Mouse (Mus musculus): ENCODE results near the gene Eppin. TPM values are rescaled to one million over a fixed set of nuclear protein-coding genes. Genes with fewer than 3 reads are reported as not detected.

The Eppin gene
- polyA plus RNA-seq, 1 experiment from 2014 or later: not detected

- peaks cover 24% of the 10 kb centered on the region for H3K27me3 ChIP-seq (replicated peaks; ENCODE audit: low read depth, poor library complexity, severe bottlenecking)
- H3K4me3 ChIP-seq: no peak overlapping the region
- H3K9me3 ChIP-seq: no peaks in the 10 kb centered on the region
- WGBS: 87% methylated on average over 9 of the region's 9 CpGs
- no peak overlapping the region for H3K27ac ChIP-seq (replicated peaks)
- H3K36me3 ChIP-seq (replicated peaks): no peaks in the 10 kb centered on the region
- no peak for DNase-seq (ENCODE audit: low spot score)
- peaks cover 17% of the 10 kb centered on the region for H3K4me1 ChIP-seq
Observed at GRCm38 (mm10) chr2:164551502-164551901, 41.9 kb downstream of the Eppin start.

DNA sequence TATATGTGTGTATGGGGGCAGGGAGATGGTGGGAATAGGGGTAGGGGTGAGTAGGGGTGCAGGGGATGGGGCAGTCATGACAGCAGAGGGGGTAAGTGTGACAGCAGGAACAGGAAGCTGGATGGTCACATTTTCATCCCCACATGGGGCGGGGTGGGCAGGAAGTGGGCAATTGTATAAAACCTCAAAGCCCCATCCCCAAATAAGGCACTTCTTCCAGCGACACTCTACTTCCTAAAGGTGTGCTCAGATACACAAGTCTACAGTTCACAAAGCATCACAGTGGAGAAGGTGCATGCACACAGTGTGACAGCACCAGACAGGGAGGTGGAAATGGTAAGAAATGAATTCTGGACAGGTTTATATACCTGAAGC, 42.5 kb downstream of the Eppin start:
- Histone ChIP-seq H3K4me3 (no peak overlapping the region), H3K9me3 (no peaks in the 10 kb centered on the region), H3K4me1 (peaks cover 17% of the 10 kb centered on the region), H3K27ac (replicated peaks) (0 out of 2 replicates have a peak overlapping the region, but pooled peaks have one; percentile 30), H3K27me3 (replicated peaks; ENCODE audit: low read depth, poor library complexity, severe bottlenecking) (peaks cover 24% of the 10 kb centered on the region), H3K36me3 (replicated peaks) (no peaks in the 10 kb centered on the region)
- 66% methylated on average over 2 of the region's 2 CpGs for WGBS
- no peak for DNase-seq (ENCODE audit: low spot score)

DNA sequence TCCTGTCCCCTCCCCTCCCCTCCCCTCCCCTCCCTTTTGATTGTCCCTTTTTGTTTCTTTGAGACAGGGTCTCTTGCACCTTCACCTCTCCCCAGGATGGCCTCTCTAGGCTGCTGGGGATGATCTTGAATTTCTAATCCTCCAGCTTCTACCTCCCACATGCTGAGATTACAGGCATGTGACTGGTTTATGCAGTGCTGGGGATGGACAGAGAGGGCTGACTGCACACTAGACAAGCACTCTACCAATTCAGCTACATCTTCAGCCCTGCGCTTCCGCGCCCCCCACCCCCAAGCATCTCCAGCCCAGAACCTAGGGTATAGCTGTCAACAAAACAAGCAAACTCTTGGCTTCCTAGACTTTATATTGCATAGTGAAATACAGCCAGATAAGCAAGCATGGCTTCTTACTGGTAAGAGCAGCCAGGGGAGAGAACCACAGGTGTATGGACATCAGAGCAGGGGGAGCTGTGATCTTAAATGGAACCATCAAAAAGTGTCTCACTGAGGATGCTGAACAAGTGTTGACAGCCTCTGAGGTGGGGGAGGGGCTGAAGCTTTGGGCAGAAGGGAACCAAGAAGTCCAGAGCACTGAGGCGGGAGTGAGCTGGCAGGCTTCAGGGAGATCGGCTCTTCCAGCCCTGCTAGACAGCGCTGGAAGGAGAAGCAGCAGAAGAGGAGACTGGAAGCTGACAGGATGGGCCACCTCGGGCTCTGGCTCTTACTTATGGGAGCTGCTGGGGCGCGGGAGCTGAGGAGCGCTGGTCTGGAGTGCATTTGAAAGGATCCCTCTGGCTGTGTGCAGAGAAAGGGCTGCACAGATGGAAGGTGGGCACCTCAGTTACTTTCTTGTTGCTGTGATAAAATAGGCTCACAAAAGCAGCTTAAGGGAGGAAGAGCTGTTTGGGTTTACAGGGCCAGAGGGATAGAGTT, 43.2 kb downstream of the Eppin start:
- H3K4me3 ChIP-seq: peak overlapping the region; percentile 35; the same call in 1 of the 2 replicates

GRCm38 (mm10) chr2:164549338-164549737, 44.1 kb downstream of the Eppin start:
- H3K4me1 ChIP-seq: peaks cover 28% of the 10 kb centered on the region
- H3K27ac ChIP-seq (replicated peaks): no peak overlapping the region
- peaks cover 24% of the 10 kb centered on the region for H3K27me3 ChIP-seq (replicated peaks; ENCODE audit: low read depth, poor library complexity, severe bottlenecking)
- H3K4me3 ChIP-seq: no peak overlapping the region
- no peaks in the 10 kb centered on the region for H3K36me3 ChIP-seq (replicated peaks)
- no peak for DNase-seq (ENCODE audit: low spot score)
- no peaks in the 10 kb centered on the region for H3K9me3 ChIP-seq
- 45% methylated on average over 4 of the region's 4 CpGs for WGBS

More for the DNA sequence above, 43.2 kb downstream of the Eppin start:
- Histone ChIP-seq H3K9me3 (no peaks in the 10 kb centered on the region), H3K4me1 (peaks cover 20% of the 10 kb centered on the region), H3K36me3 (replicated peaks) (no peaks in the 10 kb centered on the region), H3K27me3 (replicated peaks; ENCODE audit: low read depth, poor library complexity, severe bottlenecking) (peaks cover 24% of the 10 kb centered on the region), H3K27ac (replicated peaks) (peak overlapping the region; percentile 30; the same call in 1 of the 2 replicates)
- DNase-seq (ENCODE audit: low spot score): no peak
- WGBS: 16% methylated on average over 10 of the region's 10 CpGs

- peaks cover 3% of the 10 kb centered on the region; the same call in 1 of the 2 replicates for H3K27me3 ChIP-seq (replicated peaks; ENCODE audit: low read depth, poor library complexity, severe bottlenecking)
- no peak overlapping the region for H3K4me3 ChIP-seq
- H3K36me3 ChIP-seq (replicated peaks): no peaks in the 10 kb centered on the region
- H3K27ac ChIP-seq (replicated peaks): no peak overlapping the region
- no peak for DNase-seq (ENCODE audit: low spot score)
- WGBS: 50% methylated on average over 5 of the region's 5 CpGs
- H3K4me1 ChIP-seq: peaks cover 32% of the 10 kb centered on the region
- H3K9me3 ChIP-seq: no peaks in the 10 kb centered on the region; the same call in 1 of the 2 replicates
Observed at GRCm38 (mm10) chr2:164544454-164545097, 48.8 kb downstream of the Eppin start.

GRCm38 (mm10) chr2:164543745-164544144, 49.6 kb downstream of the Eppin start:
- H3K27me3 ChIP-seq (replicated peaks; ENCODE audit: low read depth, poor library complexity, severe bottlenecking): no peaks in the 10 kb centered on the region

DNA sequence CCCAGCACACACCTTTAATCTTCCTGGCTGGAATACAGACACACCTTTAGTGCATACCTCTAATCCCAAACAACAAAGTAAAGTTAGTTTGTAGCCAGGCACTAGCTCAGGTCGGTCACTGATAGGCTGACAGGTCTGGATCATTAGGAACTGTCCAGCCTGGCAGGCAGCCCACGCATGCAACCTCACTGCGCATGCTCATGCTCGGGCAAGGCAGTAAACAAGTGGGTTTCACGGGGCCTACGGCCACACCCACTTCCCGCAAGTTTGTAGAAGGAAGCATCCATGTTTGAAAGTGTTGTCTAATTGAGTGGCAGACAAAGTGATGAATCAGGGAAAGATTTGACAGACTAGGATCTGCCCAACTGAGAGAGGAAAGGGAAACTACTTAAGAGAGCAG, 50.8 kb downstream of the Eppin start:
- peaks cover 29% of the 10 kb centered on the region for H3K4me1 ChIP-seq
- no peaks in the 10 kb centered on the region for H3K36me3 ChIP-seq (replicated peaks)
- WGBS: 89% methylated on average over 7 of the region's 7 CpGs
- DNase-seq (ENCODE audit: low spot score): no peak
- H3K4me3 ChIP-seq: no peak overlapping the region
- no peaks in the 10 kb centered on the region; the same call in 1 of the 2 replicates for H3K9me3 ChIP-seq
- H3K27me3 ChIP-seq (replicated peaks; ENCODE audit: low read depth, poor library complexity, severe bottlenecking): no peaks in the 10 kb centered on the region
- H3K27ac ChIP-seq (replicated peaks): no peak overlapping the region

More at GRCm38 (mm10) chr2:164543745-164544144, 49.6 kb downstream of the Eppin start:
- Histone ChIP-seq H3K9me3 (no peaks in the 10 kb centered on the region; the same call in 1 of the 2 replicates), H3K4me1 (peaks cover 29% of the 10 kb centered on the region), H3K36me3 (replicated peaks) (no peaks in the 10 kb centered on the region), H3K27ac (replicated peaks) (no peak overlapping the region), H3K4me3 (no peak overlapping the region)
- WGBS: 63% methylated on average over 2 of the region's 2 CpGs
- no peak for DNase-seq (ENCODE audit: low spot score)

DNA sequence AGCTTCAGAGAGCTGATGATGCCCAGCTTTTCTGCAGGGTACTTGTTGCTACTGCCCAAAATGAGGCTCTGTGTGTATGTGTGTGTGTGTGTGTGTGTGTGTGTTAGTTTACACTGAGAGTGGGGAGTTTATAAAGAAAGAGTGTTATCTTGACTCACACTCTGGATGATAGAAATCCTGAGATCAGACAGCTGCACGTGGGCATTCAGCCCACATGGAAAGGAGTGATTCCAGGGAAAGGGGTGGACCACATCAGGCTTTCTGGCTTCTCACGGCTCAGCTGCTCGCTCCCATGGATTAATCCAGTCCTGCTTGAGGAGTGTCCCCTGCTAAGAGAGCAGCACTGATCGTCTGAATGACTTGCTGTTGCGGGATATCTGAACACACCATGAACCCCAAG, 51.3 kb downstream of the Eppin start:
- whole genome bisulfite sequencing: 83% methylated on average over 5 of the region's 5 CpGs
- peaks cover 29% of the 10 kb centered on the region for H3K4me1 ChIP-seq
- no peaks in the 10 kb centered on the region for H3K36me3 ChIP-seq (replicated peaks)
- no peaks in the 10 kb centered on the region for H3K27me3 ChIP-seq (replicated peaks; ENCODE audit: low read depth, poor library complexity, severe bottlenecking)
- H3K9me3 ChIP-seq: no peaks in the 10 kb centered on the region; the same call in 1 of the 2 replicates
- no peak overlapping the region for H3K4me3 ChIP-seq
- H3K27ac ChIP-seq (replicated peaks): no peak overlapping the region
- DNase-seq (ENCODE audit: low spot score): no peak

DNA sequence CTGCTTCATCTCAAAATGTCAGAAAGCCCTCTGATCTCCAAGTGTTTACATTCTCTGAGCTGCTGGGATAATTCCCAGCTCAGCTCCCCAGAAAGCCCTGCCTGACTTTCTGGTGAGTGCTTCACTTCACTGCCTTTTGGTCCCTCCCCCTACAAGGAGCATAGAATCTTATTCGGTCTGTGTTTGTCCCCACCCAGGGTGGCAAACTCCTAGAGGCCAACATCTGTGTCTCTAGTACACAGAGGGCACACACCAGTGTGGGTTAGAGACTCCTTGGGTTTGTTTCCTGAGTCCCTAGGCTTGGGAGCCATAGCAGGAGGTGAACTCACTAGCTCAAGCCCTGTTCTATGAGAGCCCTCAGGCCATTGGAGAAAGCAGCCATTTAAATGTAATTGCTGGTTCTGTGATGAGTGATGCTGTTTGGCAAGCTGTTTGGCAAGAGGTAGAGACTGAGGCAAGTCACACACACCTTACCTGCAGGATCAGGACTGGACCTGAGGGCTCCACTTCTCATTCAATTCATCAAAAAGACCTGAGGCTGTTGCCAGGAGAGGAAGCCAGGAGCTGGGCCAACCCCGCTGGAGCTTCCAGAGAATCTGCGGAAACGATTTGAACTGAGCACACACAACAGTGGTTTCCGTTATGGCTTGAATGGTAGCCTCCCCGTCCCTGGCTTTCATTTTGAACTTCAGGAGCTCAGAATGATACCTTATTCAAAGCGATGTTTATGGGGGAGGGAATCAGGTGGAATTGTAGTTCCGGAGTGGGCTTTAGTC, 52.6 kb downstream of the Eppin start:
- H3K27ac ChIP-seq (replicated peaks): 0 out of 2 replicates have a peak overlapping the region, but pooled peaks have one; percentile 36
- H3K27me3 ChIP-seq (replicated peaks; ENCODE audit: low read depth, poor library complexity, severe bottlenecking): no peaks in the 10 kb centered on the region
- DNase-seq (ENCODE audit: low spot score): no peak
- peaks cover 29% of the 10 kb centered on the region for H3K4me1 ChIP-seq
- WGBS: 39% methylated on average over 8 of the region's 8 CpGs
- no peak overlapping the region; the same call in 1 of the 2 replicates for H3K4me3 ChIP-seq
- H3K36me3 ChIP-seq (replicated peaks): no peaks in the 10 kb centered on the region
- no peaks in the 10 kb centered on the region; the same call in 1 of the 2 replicates for H3K9me3 ChIP-seq

Other genes starting within 250 kb of the Eppin start
- gene Slpi, start 204.5 kb downstream of the Eppin start, polyA plus RNA-seq (2016; fragmentation: Nextera tagmentation; extraction: Ambion mirVana): 0.46 TPM in 1 of 2 replicates, not detected in the other
- gene Rbpjl, start 190.5 kb downstream of the Eppin start, polyA plus RNA-seq (2016; fragmentation: Nextera tagmentation; extraction: Ambion mirVana): not detected in 2 replicates
- 0.23 and 0.85 TPM in 2 replicates for gene Matn4, start 188.4 kb downstream of the Eppin start, polyA plus RNA-seq (2016; fragmentation: Nextera tagmentation; extraction: Ambion mirVana)
- 25.5 and 26.0 TPM in 2 replicates for gene Sdc4, start 149.7 kb downstream of the Eppin start, polyA plus RNA-seq (2016; fragmentation: Nextera tagmentation; extraction: Ambion mirVana)
- 52.5 and 53.1 TPM in 2 replicates for gene Sys1, start 136.6 kb downstream of the Eppin start, polyA plus RNA-seq (2016; fragmentation: Nextera tagmentation; extraction: Ambion mirVana)
- gene Gm20458, start 132.6 kb downstream of the Eppin start, polyA plus RNA-seq (2016; fragmentation: Nextera tagmentation; extraction: Ambion mirVana): 3.1 and 3.2 TPM in 2 replicates
- not detected in 2 replicates for gene Trp53tg5, start 119.9 kb downstream of the Eppin start, polyA plus RNA-seq (2016; fragmentation: Nextera tagmentation; extraction: Ambion mirVana)
- 1.8 TPM in 2 replicates for gene Dbndd2, start 107.5 kb downstream of the Eppin start, polyA plus RNA-seq (2016; fragmentation: Nextera tagmentation; extraction: Ambion mirVana)
- 34.8 and 38.1 TPM in 2 replicates for gene Pigt, start 96.1 kb downstream of the Eppin start, polyA plus RNA-seq (2016; fragmentation: Nextera tagmentation; extraction: Ambion mirVana)
- 59.8 and 62.7 TPM in 2 replicates for gene Wfdc2, start 31.2 kb downstream of the Eppin start, polyA plus RNA-seq (2016; fragmentation: Nextera tagmentation; extraction: Ambion mirVana)
- gene Spint3, start 20.1 kb downstream of the Eppin start, polyA plus RNA-seq (2016; fragmentation: Nextera tagmentation; extraction: Ambion mirVana): not detected in 2 replicates
- gene Wfdc6a, start 8.1 kb downstream of the Eppin start, polyA plus RNA-seq (2016; fragmentation: Nextera tagmentation; extraction: Ambion mirVana): not detected in 2 replicates
- not detected in 2 replicates for gene Wfdc6b, start 19.9 kb upstream of the Eppin start, polyA plus RNA-seq (2016; fragmentation: Nextera tagmentation; extraction: Ambion mirVana)
- not detected in 2 replicates for gene Wfdc8, start 20.0 kb upstream of the Eppin start, polyA plus RNA-seq (2016; fragmentation: Nextera tagmentation; extraction: Ambion mirVana)
- not detected in 2 replicates for gene Wfdc16, start 45.2 kb upstream of the Eppin start, polyA plus RNA-seq (2016; fragmentation: Nextera tagmentation; extraction: Ambion mirVana)
- not detected in 2 replicates for gene Wfdc10, start 62.5 kb upstream of the Eppin start, polyA plus RNA-seq (2016; fragmentation: Nextera tagmentation; extraction: Ambion mirVana)
- gene Wfdc9, start 63.0 kb upstream of the Eppin start, polyA plus RNA-seq (2016; fragmentation: Nextera tagmentation; extraction: Ambion mirVana): not detected in 2 replicates
- not detected in 2 replicates for gene Wfdc11, start 80.5 kb upstream of the Eppin start, polyA plus RNA-seq (2016; fragmentation: Nextera tagmentation; extraction: Ambion mirVana)
- gene Wfdc13, start 91.5 kb upstream of the Eppin start, polyA plus RNA-seq (2016; fragmentation: Nextera tagmentation; extraction: Ambion mirVana): 0.14 TPM in 1 of 2 replicates, not detected in the other
- not detected in 2 replicates for gene Spint4, start 104.9 kb upstream of the Eppin start, polyA plus RNA-seq (2016; fragmentation: Nextera tagmentation; extraction: Ambion mirVana)
- gene Spint5, start 121.7 kb upstream of the Eppin start, polyA plus RNA-seq (2016; fragmentation: Nextera tagmentation; extraction: Ambion mirVana): not detected in 2 replicates
- gene Wfdc3, start 152.3 kb upstream of the Eppin start, polyA plus RNA-seq (2016; fragmentation: Nextera tagmentation; extraction: Ambion mirVana): 0.87 and 0.95 TPM in 2 replicates
- gene Dnttip1, start 152.4 kb upstream of the Eppin start, polyA plus RNA-seq (2016; fragmentation: Nextera tagmentation; extraction: Ambion mirVana): 85.1 and 88.8 TPM in 2 replicates
- 571 and 605 TPM in 2 replicates for gene Ube2c, start 176.3 kb upstream of the Eppin start, polyA plus RNA-seq (2016; fragmentation: Nextera tagmentation; extraction: Ambion mirVana)
- not detected in 2 replicates for gene Tnnc2, start 186.4 kb upstream of the Eppin start, polyA plus RNA-seq (2016; fragmentation: Nextera tagmentation; extraction: Ambion mirVana)
- gene Snx21, start 192.2 kb upstream of the Eppin start, polyA plus RNA-seq (2016; fragmentation: Nextera tagmentation; extraction: Ambion mirVana): 10.7 and 11.9 TPM in 2 replicates
- gene Acot8, start 211.3 kb upstream of the Eppin start, polyA plus RNA-seq (2016; fragmentation: Nextera tagmentation; extraction: Ambion mirVana): 13.9 and 15.8 TPM in 2 replicates
- gene Zswim3, start 211.5 kb upstream of the Eppin start, polyA plus RNA-seq (2016; fragmentation: Nextera tagmentation; extraction: Ambion mirVana): 8.5 and 8.6 TPM in 2 replicates
- gene Zswim1, start 229.1 kb upstream of the Eppin start, polyA plus RNA-seq (2016; fragmentation: Nextera tagmentation; extraction: Ambion mirVana): 24.2 and 27.1 TPM in 2 replicates
- gene Spata25, start 234.9 kb upstream of the Eppin start, polyA plus RNA-seq (2016; fragmentation: Nextera tagmentation; extraction: Ambion mirVana): not detected in 2 replicates
- 95.8 and 100 TPM in 2 replicates for gene Ctsa, start 239.3 kb upstream of the Eppin start, polyA plus RNA-seq (2016; fragmentation: Nextera tagmentation; extraction: Ambion mirVana)
- 4.8 and 5.4 TPM in 2 replicates for gene Neurl2, start 239.9 kb upstream of the Eppin start, polyA plus RNA-seq (2016; fragmentation: Nextera tagmentation; extraction: Ambion mirVana)

Data from embryonic facial prominence, embryonic 10.5 days (tissue).